Mouse (Mus musculus) ES-E14 (cell line): ENCODE measurements at regions not wholly inside any gene's neighbourhood (a gene's known extent, or its start where the extent isn't known, plus 50 kb on each side); places are given as distances from the start of the nearest gene placed in this dataset.

Experiments used
- CHD2 ChIP-seq: IDR thresholded peaks from 2 replicates; pipeline ENCODE4 v1.6.1; 2014; ENCODE audit warnings: mild to moderate bottlenecking, low read depth, low read length, inconsistent platforms
- HCFC1 ChIP-seq: IDR thresholded peaks from 2 replicates; pipeline ENCODE4 v1.6.1; 2012; ENCODE audit warnings: low read length, inconsistent platforms, borderline replicate concordance; ENCODE audit not compliant: insufficient read depth
- MAFK ChIP-seq: IDR thresholded peaks from 2 replicates; pipeline ENCODE4 v1.6.1; 2014; ENCODE audit warnings: mild to moderate bottlenecking, low read depth, low read length, inconsistent platforms; ENCODE audit not compliant: insufficient read depth
- ZC3H11A ChIP-seq: IDR thresholded peaks from 2 replicates; pipeline ENCODE4 v1.6.1; 2012; ENCODE audit warnings: low read depth, mild to moderate bottlenecking, inconsistent platforms, low read length, borderline replicate concordance
- ZNF384 ChIP-seq: IDR thresholded peaks from 2 replicates; pipeline ENCODE4 v1.6.1; 2012; ENCODE audit warnings: low read depth, low read length, inconsistent platforms

DNA sequence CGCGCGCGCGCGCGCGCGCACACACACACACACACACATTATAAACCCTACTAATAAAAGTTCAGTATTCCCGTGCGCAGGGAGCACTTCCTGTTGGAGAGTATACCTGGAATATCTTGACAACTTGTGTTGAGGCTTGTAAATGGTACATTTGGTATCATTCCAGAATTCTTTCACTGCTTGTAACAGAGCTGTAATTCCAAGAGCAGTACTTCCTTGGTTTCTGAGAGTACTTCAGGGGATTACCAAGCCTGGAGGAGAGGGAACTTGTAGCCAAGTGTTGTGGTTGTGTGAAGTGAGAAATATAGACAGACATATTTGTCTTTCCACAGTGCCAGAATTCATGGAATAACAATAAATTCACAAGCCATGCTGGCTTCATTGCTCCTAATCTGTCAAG, 177.2 kb downstream of the Sdhaf3 start:
- TF ChIP-seq ZC3H11A: no peak
- no peak for TF ChIP-seq HCFC1
- no peak for TF ChIP-seq MAFK
- TF ChIP-seq ZNF384: no peak
- TF ChIP-seq CHD2: no peak
